ENCODE assay signal across 8 mouse cellular contexts in the genomic region with DNA sequence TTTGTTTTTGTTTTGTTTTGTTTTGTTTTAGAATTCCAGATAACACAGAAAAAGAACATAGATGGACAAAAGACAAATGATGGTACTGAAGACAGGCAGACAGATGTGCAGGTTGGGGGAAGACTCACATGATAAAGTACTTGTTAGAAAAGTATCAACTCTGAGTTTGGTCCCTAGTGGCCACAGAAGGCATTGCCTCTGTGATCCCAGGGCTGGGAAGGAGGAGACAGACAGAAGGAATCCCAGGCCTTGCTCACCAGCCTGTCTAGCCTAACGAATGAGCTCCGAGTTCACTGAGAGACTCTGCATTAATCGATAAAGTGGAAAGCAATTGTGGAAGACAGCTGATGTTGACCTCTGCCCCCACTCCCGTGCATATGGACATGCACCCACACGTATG. TPM values are rescaled to one million over a fixed set of nuclear protein-coding genes. Genes with fewer than 3 reads are reported as not detected.
A peak's percentile ranks its signal among the peaks of the same experiment; 100 is the strongest.
DNase-seq lines count a peak whose midpoint lies in the region; ATAC-seq and TF ChIP-seq lines count a peak whose summit lies in the region.
"Had no signal": no experiment of that assay in that cellular context is flagged by ENCODE, and none has a peak within 500 bp of the region (broad histone marks: within the 10 kb centered on the region; RNA-seq: fewer than 3 reads in every experiment).

No protein-coding gene starts in this region.

- no peak overlapping the region for H3K9ac ChIP-seq in kidney, postnatal 0 days (ENCODE audit: low read depth, low read length)

- H3K27me3 ChIP-seq in kidney, postnatal 0 days (ENCODE audit: insufficient read depth, low read length), result peaks cover 23% of the 10 kb centered on the region
- H3K27me3 ChIP-seq in thymus, adult 2 months (ENCODE audit: control insufficient read depth, insufficient read depth, low read length), result peaks cover 13% of the 10 kb centered on the region

- no peak overlapping the region for H3K27ac ChIP-seq in kidney, postnatal 0 days
- no peak overlapping the region for H3K27ac ChIP-seq in thymus, adult 2 months (ENCODE audit: control insufficient read depth, insufficient read depth, low read length)

- ATAC-seq in kidney, postnatal 0 days (replicated peaks; ENCODE audit: low FRiP score, low read depth), result no peak

- no peak for TF ChIP-seq POLR2A in thymus, adult 2 months (IDR thresholded peaks at IDR 0.05; ENCODE audit: control insufficient read depth, extremely low read depth, insufficient read depth, low read length, poor library complexity)

- H3K4me3 ChIP-seq in kidney, postnatal 0 days (replicated peaks; ENCODE audit: low read depth, low read length), result no peak overlapping the region
- H3K4me3 ChIP-seq in thymus, adult 2 months (ENCODE audit: control insufficient read depth, insufficient read depth, low read length), result no peak overlapping the region

- H3K36me3 ChIP-seq in kidney, postnatal 0 days (ENCODE audit: insufficient read depth, low read length), result no peaks in the 10 kb centered on the region
- no peaks in the 10 kb centered on the region for H3K36me3 ChIP-seq in thymus, adult 2 months (ENCODE audit: control insufficient read depth, insufficient read depth, low read length)

- H3K4me2 ChIP-seq in kidney, postnatal 0 days (ENCODE audit: low read length), result no peak overlapping the region

- peak; percentile 62 for TF ChIP-seq CTCF in kidney, postnatal 0 days (IDR thresholded peaks at IDR 0.05; ENCODE audit: low read depth)
- no peak for TF ChIP-seq CTCF in thymus, adult 2 months (IDR thresholded peaks at IDR 0.05; ENCODE audit: borderline replicate concordance, control insufficient read depth, extremely low read depth, insufficient read depth, low read length, poor library complexity)

- no peaks in the 10 kb centered on the region for H3K9me3 ChIP-seq in kidney, postnatal 0 days (replicated peaks; ENCODE audit: low read length)

- WGBS in kidney, postnatal 0 days, result 60% methylated on average over 5 of the region's 5 CpGs
- 75% methylated on average over 5 of the region's 5 CpGs for WGBS in thymus, adult 2 months

- intact Hi-C loops in gastrocnemius, postnatal 14 days (cut with DNase I; ENCODE audit: low total_unique reads), result no loop called here

- DNase-seq in kidney, postnatal 0 days (ENCODE audit: low spot score), result no peak
- no peak for DNase-seq in kidney, adult 11 months
- peak; percentile 60 for DNase-seq in thymus, adult 2 months
- DNase-seq in thymus, adult 18-20 months, result no peak
- peak; percentile 28 for DNase-seq in lung, postnatal 36 days
- no peak for DNase-seq in gastrocnemius, postnatal 14 days
- DNase-seq in cerebellum, adult 9-11 months, result no peak
- DNase-seq: cerebellum, adult 2 months had no signal

- H3K4me1 ChIP-seq in kidney, postnatal 0 days (replicated peaks; ENCODE audit: insufficient read depth, low read length), result no peaks in the 10 kb centered on the region
- H3K4me1 ChIP-seq in thymus, adult 2 months (replicated peaks; ENCODE audit: control insufficient read depth, insufficient read depth, low read length), result no peaks in the 10 kb centered on the region

RNA-seq across cellular contexts. Expression of gene Mafb, which starts 10.7 kb away (rescaled TPM):
- 31.5 and 31.7 TPM in 2 replicates for polyA plus RNA-seq in kidney, postnatal 0 days (2015; fragmentation: Nextera tagmentation; extraction: Ambion mirVana)
- polyA plus RNA-seq in thymus, adult 2 months (2012; rRNA removed), result 18.3 and 22.3 TPM in 2 replicates
- 10 to 100 TPM; 13.3 to 28.3 TPM for total RNA-seq in gastrocnemius, postnatal 14 days (2021)

RNA-seq across cellular contexts. Expression of gene Gm826, which starts 22.2 kb away (rescaled TPM):
- polyA plus RNA-seq in kidney, postnatal 0 days (2015; fragmentation: Nextera tagmentation; extraction: Ambion mirVana), result 0.28 and 0.49 TPM in 2 replicates
- polyA plus RNA-seq in thymus, adult 2 months (2012; rRNA removed), result 0.29 and 0.44 TPM in 2 replicates
- 1 to 10 TPM in 1 of 2 experiments, under 1 TPM in 1; 0.66 to 3.9 TPM for total RNA-seq in gastrocnemius, postnatal 14 days (2021)

Comparison
In these comparisons a context has a peak if more than half of its experiments do, and no peak if none do; other contexts are left out.
1. DNase-seq: peak in thymus, adult 2 months (single experiment) and lung, postnatal 36 days (single experiment); none in kidney, postnatal 0 days (single experiment), kidney, adult 11 months (single experiment), thymus, adult 18-20 months (0 of 2), gastrocnemius, postnatal 14 days (single experiment) and cerebellum, adult 9-11 months (single experiment).